In genomic region chr7:81005969-81006368, GRCm38 (mm10) we compare ENCODE assay signal across 20 mouse cellular contexts. TPM values are rescaled to one million over a fixed set of nuclear protein-coding genes. Genes with fewer than 3 reads are reported as not detected.
DNase-seq lines count a peak whose midpoint lies in the region; ATAC-seq lines count a peak whose summit lies in the region.
"Had no signal": no experiment of that assay in that cellular context is flagged by ENCODE, and none has a peak within 500 bp of the region (broad histone marks: within the 10 kb centered on the region; RNA-seq: fewer than 3 reads in every experiment).

No protein-coding gene starts in this region.

- intact Hi-C loops in heart, postnatal 14 days (cut with DNase I) = no loop called here

- peak; percentile 14 to 25 for DNase-seq in spleen, postnatal 36 days (ENCODE audit: low spot score in 2 of 2)
- no peak for DNase-seq in spleen, postnatal 4 days (ENCODE audit: low spot score in 2 of 2)
- no peak for DNase-seq in heart, postnatal 14 days
- DNase-seq in cerebellum, postnatal 14 days = no peak
- DNase-seq: adrenal gland, adult 8-10 months; adrenal gland, postnatal 14 days; adrenal gland, postnatal 36 days; B cell, adult 2 months; cerebellum, adult 11-12 months; cerebellum, adult 2 months; cerebellum, adult 9-10 months; cerebellum, postnatal 10 days; cerebellum, postnatal 36 days; embryo, embryonic 11 days had no signal

- ATAC-seq in neutrophil, adult 5-6 weeks (ENCODE audit: extremely low read depth, insufficient number of reproducible peaks, low FRiP score, poor library complexity, severe bottlenecking) = 0 out of 2 replicates have a peak, but pooled peaks have one; percentile 25
- ATAC-seq: activated CD4-positive, CD25-positive, alpha-beta regulatory T cell, adult 4 months; CD4-positive, CD25-positive, alpha-beta regulatory T cell, adult 4 months; forebrain, embryonic 14.5 days; forebrain, embryonic 16.5 days; Patski had no signal

RNA-seq across cellular contexts. Expression of gene Zfp592, which starts 12.5 kb away (rescaled TPM):
- 63.6 and 69.0 TPM in 2 replicates for total RNA-seq in neutrophil, adult 5-6 weeks (2017)
- 10 to 100 TPM; 21.5 to 22.1 TPM for total RNA-seq in heart, postnatal 14 days (2021)

RNA-seq across cellular contexts. Expression of gene Alpk3, which starts 51.4 kb away (rescaled TPM):
- 0.12 and 0.25 TPM in 2 replicates for total RNA-seq in neutrophil, adult 5-6 weeks (2017)
- 10 to 100 TPM; 81.4 to 86.0 TPM for total RNA-seq in heart, postnatal 14 days (2021)

RNA-seq across cellular contexts. Expression of gene Sec11a, which starts 58.4 kb away (rescaled TPM):
- total RNA-seq in neutrophil, adult 5-6 weeks (2017) = 182 and 199 TPM in 2 replicates
- total RNA-seq in heart, postnatal 14 days (2021) = 10 to 100 TPM; 50.2 to 61.5 TPM

Comparison
In these comparisons a context has a peak if more than half of its experiments do, and no peak if none do; other contexts are left out.
1. DNase-seq: peak in spleen, postnatal 36 days (2 of 2); none in spleen, postnatal 4 days (0 of 2), heart, postnatal 14 days (0 of 2) and cerebellum, postnatal 14 days (0 of 2).
2. RNA of gene Alpk3, which starts 51.4 kb away (total RNA-seq): 81.4 to 86.0 TPM in heart, postnatal 14 days; 0.12 to 0.25 TPM in neutrophil, adult 5-6 weeks; every median in the first group is over 10 times any median in the second.